Mouse (Mus musculus) testis, adult 2 months (tissue): ENCODE measurements at regions not wholly inside any gene's neighbourhood (a gene's known extent, or its start where the extent isn't known, plus 50 kb on each side); places are given as distances from the start of the nearest gene placed in this dataset.
A peak's percentile ranks its signal among the peaks of the same experiment; 100 is the strongest.

Experiments
- H3K27ac ChIP-seq: fragments of 200-500 bp; 2 replicates; pipeline ENCODE4 v1.5.1; 2012; ENCODE audit warnings: low read depth, low read length; ENCODE audit not compliant: control insufficient read depth, insufficient read depth
- H3K27me3 ChIP-seq: fragments of 200-500 bp; 2 replicates; pipeline ENCODE4 v1.6.1; 2012; ENCODE audit warnings: mild to moderate bottlenecking, low read length, moderate library complexity; ENCODE audit not compliant: control insufficient read depth, insufficient read depth
- H3K36me3 ChIP-seq: fragments of 200-500 bp; 2 replicates; pipeline ENCODE4 v1.6.1; 2012; ENCODE audit warnings: mild to moderate bottlenecking, low read length; ENCODE audit not compliant: control insufficient read depth, insufficient read depth
- H3K4me1 ChIP-seq: fragments of 200-500 bp; 2 replicates; pipeline ENCODE4 v1.6.1; 2012; ENCODE audit warnings: low read length; ENCODE audit not compliant: control insufficient read depth, insufficient read depth
- H3K4me3 ChIP-seq: fragments of 200-500 bp; 2 replicates; pipeline ENCODE4 v1.5.1; 2012; ENCODE audit warnings: low read depth, mild to moderate bottlenecking, low read length, moderate library complexity, mixed read lengths; ENCODE audit not compliant: control insufficient read depth
- CTCF ChIP-seq: fragments of 200-500 bp; IDR thresholded peaks from 2 replicates; pipeline ENCODE4 v1.5.1; 2012; ENCODE audit warnings: low read depth, mild to moderate bottlenecking, inconsistent platforms, low read length, moderate library complexity; ENCODE audit not compliant: control insufficient read depth, insufficient read depth, insufficient replicate concordance
- POLR2A ChIP-seq: fragments of 200-500 bp; IDR thresholded peaks from 2 replicates; pipeline ENCODE4 v1.6.1; 2012; ENCODE audit warnings: low read depth, mild to moderate bottlenecking, inconsistent platforms, low read length, moderate library complexity; ENCODE audit not compliant: control insufficient read depth

GRCm38 (mm10) chr5:100240876-100241275 is 81.3 kb upstream of the Tmem150c start:
- Histone ChIP-seq H3K27me3 (no peaks in the 10 kb centered on the region), H3K36me3 (no peaks in the 10 kb centered on the region), H3K27ac (no peak overlapping the region), H3K4me1 (peaks cover 9% of the 10 kb centered on the region), H3K4me3 (no peak overlapping the region)
- TF ChIP-seq CTCF (no peak), POLR2A (no peak)

- no peaks in the 10 kb centered on the region for H3K27me3 ChIP-seq
- no peak overlapping the region for H3K4me3 ChIP-seq
- H3K36me3 ChIP-seq: no peaks in the 10 kb centered on the region
- no peak overlapping the region for H3K27ac ChIP-seq
- peaks cover 9% of the 10 kb centered on the region for H3K4me1 ChIP-seq
- no peak for TF ChIP-seq CTCF
- TF ChIP-seq POLR2A: no peak
Observed at GRCm38 (mm10) chr5:100239632-100240031, 80.0 kb upstream of the Tmem150c start.

GRCm38 (mm10) chr5:100238287-100239036 is 78.9 kb upstream of the Tmem150c start:
- Histone ChIP-seq H3K27me3 (no peaks in the 10 kb centered on the region), H3K27ac (no peak overlapping the region), H3K4me1 (peaks cover 9% of the 10 kb centered on the region), H3K4me3 (no peak overlapping the region), H3K36me3 (no peaks in the 10 kb centered on the region)
- TF ChIP-seq POLR2A (no peak), CTCF (no peak)

- Histone ChIP-seq H3K36me3 (no peaks in the 10 kb centered on the region), H3K4me1 (peaks cover 9% of the 10 kb centered on the region), H3K27ac (no peak overlapping the region), H3K27me3 (no peaks in the 10 kb centered on the region), H3K4me3 (peak overlapping the region; percentile 6; the same call in 1 of the 2 replicates)
- TF ChIP-seq CTCF (no peak), POLR2A (no peak)
Observed at GRCm38 (mm10) chr5:100237674-100238278, 78.2 kb upstream of the Tmem150c start.

- H3K27ac ChIP-seq: no peak overlapping the region
- H3K27me3 ChIP-seq: no peaks in the 10 kb centered on the region
- TF ChIP-seq POLR2A (no peak), CTCF (no peak)
Observed at GRCm38 (mm10) chr5:100236277-100236676, 76.7 kb upstream of the Tmem150c start.

GRCm38 (mm10) chr5:100232076-100232475 is 72.5 kb upstream of the Tmem150c start:
- no peaks in the 10 kb centered on the region for H3K36me3 ChIP-seq
- no peaks in the 10 kb centered on the region for H3K27me3 ChIP-seq
- no peaks in the 10 kb centered on the region for H3K4me1 ChIP-seq
- H3K27ac ChIP-seq: no peak overlapping the region
- no peak for TF ChIP-seq CTCF
- TF ChIP-seq POLR2A: no peak
- H3K4me3 ChIP-seq: no peak overlapping the region

More at GRCm38 (mm10) chr5:100236277-100236676, 76.7 kb upstream of the Tmem150c start:
- H3K4me3 ChIP-seq: no peak overlapping the region
- peaks cover 9% of the 10 kb centered on the region for H3K4me1 ChIP-seq
- H3K36me3 ChIP-seq: no peaks in the 10 kb centered on the region

GRCm38 (mm10) chr5:100231574-100231973 is 72.0 kb upstream of the Tmem150c start:
- H3K4me1 ChIP-seq: no peaks in the 10 kb centered on the region
- H3K27me3 ChIP-seq: no peaks in the 10 kb centered on the region
- no peak overlapping the region for H3K4me3 ChIP-seq
- H3K36me3 ChIP-seq: no peaks in the 10 kb centered on the region
- TF ChIP-seq POLR2A (no peak), CTCF (no peak)
- H3K27ac ChIP-seq: no peak overlapping the region
